Mouse (Mus musculus) myocyte (in vitro differentiated cells): Measurements from ENCODE around the gene Morf4l2. TPM values are rescaled to one million over a fixed set of nuclear protein-coding genes. Genes with fewer than 3 reads are reported as not detected.
"Not testable (repeated sequence)": the region's sequence is repeated elsewhere in the genome, so short reads cannot be mapped to it uniquely, and the experiment has no call there.

Experiments used
- H3K27me3 ChIP-seq: one replicate; pipeline ENCODE4 v1.6.1; 2011; ENCODE audit not compliant: control insufficient read depth, insufficient read depth, insufficient read length
- H3K36me3 ChIP-seq: one replicate; pipeline ENCODE4 v1.6.1; 2011; ENCODE audit not compliant: control insufficient read depth, insufficient read depth
- H3K4me2 ChIP-seq: one replicate; pipeline ENCODE4 v1.6.1; 2011; ENCODE audit warnings: low read depth, control low read depth
- H3K4me3 ChIP-seq: one replicate; pipeline ENCODE4 v1.5.1; 2011; ENCODE audit warnings: mild to moderate bottlenecking, control low read depth, moderate library complexity
- H3K79me2 ChIP-seq: one replicate; pipeline ENCODE4 v1.6.1; 2011; ENCODE audit not compliant: control insufficient read depth, insufficient read depth
- H3ac ChIP-seq: one replicate; pipeline ENCODE4 v1.6.1; 2011; ENCODE audit not compliant: control insufficient read depth, insufficient read length
- CEBPB ChIP-seq: IDR thresholded peaks from 2 replicates; pipeline ENCODE4 v1.6.1; 2011; ENCODE audit warnings: mild to moderate bottlenecking, moderate library complexity; ENCODE audit not compliant: poor library complexity, insufficient read depth, severe bottlenecking
- E2F4 ChIP-seq: IDR thresholded peaks from one replicate; pipeline ENCODE4 v1.6.1; 2011; ENCODE audit warnings: mild to moderate bottlenecking, control low read depth, moderate library complexity; ENCODE audit not compliant: insufficient read depth
- MAX ChIP-seq: IDR thresholded peaks from one replicate; pipeline ENCODE4 v1.6.1; 2011; ENCODE audit warnings: low read depth, mild to moderate bottlenecking, control low read depth
- MYOD1 ChIP-seq, 3 experiments: IDR thresholded peaks; one replicate each; pipeline ENCODE4 v1.6.1; 2011; ENCODE audit warnings: control low read depth in 2 of 3, low read depth in 2 of 3, mild to moderate bottlenecking in 2 of 3, moderate library complexity in 1 of 3; ENCODE audit not compliant: insufficient read length in 2 of 3, control insufficient read depth in 1 of 3
- MYOG ChIP-seq, 3 experiments: IDR thresholded peaks; one replicate each; pipeline ENCODE4 v1.6.1; 2011; ENCODE audit warnings: control low read depth in 2 of 3, low read depth in 2 of 3, mild to moderate bottlenecking in 2 of 3; ENCODE audit not compliant: insufficient read length in 2 of 3, control insufficient read depth in 1 of 3, insufficient read depth in 1 of 3
- POLR2A ChIP-seq: IDR thresholded peaks from one replicate; pipeline ENCODE4 v1.6.1; 2011; ENCODE audit warnings: low read depth, mild to moderate bottlenecking, control low read depth, moderate library complexity; ENCODE audit not compliant: insufficient read length
- POLR2AphosphoS2 ChIP-seq: IDR thresholded peaks from one replicate; pipeline ENCODE4 v1.6.1; 2011; ENCODE audit warnings: low read depth, control low read depth; ENCODE audit not compliant: insufficient read length
- REST ChIP-seq: IDR thresholded peaks from one replicate; pipeline ENCODE4 v1.6.1; 2011; ENCODE audit warnings: mild to moderate bottlenecking, control low read depth, moderate library complexity; ENCODE audit not compliant: insufficient read depth, insufficient read length
- SRF ChIP-seq: IDR thresholded peaks from one replicate; pipeline ENCODE4 v1.6.1; 2011; ENCODE audit warnings: low read depth; ENCODE audit not compliant: control insufficient read depth, insufficient read length
- TCF12 ChIP-seq: IDR thresholded peaks from one replicate; pipeline ENCODE4 v1.6.1; 2011; ENCODE audit warnings: mild to moderate bottlenecking, control low read depth; ENCODE audit not compliant: poor library complexity, insufficient read depth, severe bottlenecking
- TCF3 ChIP-seq: IDR thresholded peaks from one replicate; pipeline ENCODE4 v1.6.1; 2011; ENCODE audit warnings: low read depth, control low read depth; ENCODE audit not compliant: insufficient read length
- USF1 ChIP-seq: IDR thresholded peaks from one replicate; pipeline ENCODE4 v1.6.1; 2011; ENCODE audit warnings: low read depth, mild to moderate bottlenecking, control low read depth, moderate library complexity
- polyA plus RNA-seq: library from polyadenylated mRNA; unstranded; fragments of >200 nt; fragmentation: generic; extraction: Trizol; gene quantifications from one replicate; pipeline ENCODE4 v1.2.1, GENCODE M21; 2012; ENCODE audit warnings: missing spikeins

The Morf4l2 gene
- polyA plus RNA-seq, 1 experiment = 202 TPM

DNA sequence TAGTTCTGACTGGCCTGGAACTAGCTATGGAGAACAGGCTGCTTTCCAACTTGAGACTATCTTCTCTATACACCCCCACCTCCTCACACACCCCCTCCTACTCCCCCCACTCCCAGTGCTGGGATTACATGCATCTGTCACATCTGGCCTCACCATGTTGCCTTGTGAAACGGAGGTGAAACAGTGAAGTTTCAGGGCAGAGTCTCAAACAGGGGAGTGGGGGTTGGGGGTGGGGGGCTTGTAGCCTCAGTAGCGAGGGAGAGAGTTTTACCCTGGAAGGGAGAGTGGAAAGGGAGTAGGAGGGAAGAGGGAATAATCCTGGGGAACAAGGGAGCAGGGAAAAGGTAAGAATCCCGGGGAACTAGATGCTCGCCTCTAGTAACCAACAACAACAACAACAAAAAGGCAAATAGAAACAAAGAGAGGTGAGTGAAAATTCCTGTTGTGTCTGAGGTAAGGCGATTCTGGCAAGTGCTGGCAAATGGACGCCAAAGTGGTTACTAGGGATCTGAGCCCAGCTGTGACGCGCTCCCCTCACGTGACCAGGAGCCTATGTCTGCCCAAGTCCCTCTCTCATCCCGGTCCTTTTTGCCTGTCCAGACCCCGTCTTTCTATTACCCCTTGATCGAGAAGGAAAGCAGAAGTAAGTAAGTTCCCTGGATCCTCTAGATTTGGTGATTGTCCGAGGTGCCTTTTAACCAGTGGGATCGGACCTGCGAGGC is 35.9 kb downstream of the Morf4l2 start, which contains the start of gene Tceal1:
Gene Tceal1 (plus strand): TSS at position 537 of the 722 bp plus-strand sequence.
- H3K4me3 ChIP-seq = peak within 1 kb of the TSS; percentile 26
- H3K27me3 ChIP-seq = no peaks in the 10 kb centered on the region

DNA sequence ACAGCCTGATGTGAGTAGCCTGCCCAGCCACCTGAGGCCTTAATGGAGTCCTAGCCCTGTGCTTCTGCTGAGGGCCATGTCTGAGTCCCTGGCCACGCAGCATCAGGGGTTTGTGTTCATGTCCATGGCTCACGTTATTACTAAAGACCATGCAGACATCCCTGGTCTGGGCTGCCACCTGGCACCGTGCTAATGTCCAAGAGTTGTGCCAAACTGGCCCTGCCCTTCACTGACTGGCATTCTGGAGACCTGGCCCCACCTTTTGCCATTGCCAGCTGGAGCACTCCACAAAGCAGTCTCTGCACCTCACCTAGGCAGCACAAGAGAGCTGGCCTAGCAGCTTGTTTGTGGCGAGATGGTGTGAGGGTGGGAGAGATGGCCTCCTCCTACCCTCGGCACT is 50.3 kb downstream of the Morf4l2 start:
- H3ac ChIP-seq = no peak overlapping the region
- H3K4me3 ChIP-seq = no peak overlapping the region
- no peaks in the 10 kb centered on the region for H3K79me2 ChIP-seq

More for the DNA sequence above, 35.9 kb downstream of the Morf4l2 start, which contains the start of gene Tceal1:
- Histone ChIP-seq H3ac (no peak within 1 kb of the TSS), H3K79me2 (no peaks in the 10 kb centered on the region), H3K4me2 (peak within 1 kb of the TSS; percentile 53), H3K36me3 (no peaks in the 10 kb centered on the region)
- TF ChIP-seq MYOG (IDR thresholded peaks at IDR 0.05; ENCODE audit: control insufficient read depth in 1 of 3, insufficient read depth in 1 of 3, insufficient read length in 2 of 3, low read depth in 2 of 3) (no peak), USF1 (peak; percentile 88)

DNA sequence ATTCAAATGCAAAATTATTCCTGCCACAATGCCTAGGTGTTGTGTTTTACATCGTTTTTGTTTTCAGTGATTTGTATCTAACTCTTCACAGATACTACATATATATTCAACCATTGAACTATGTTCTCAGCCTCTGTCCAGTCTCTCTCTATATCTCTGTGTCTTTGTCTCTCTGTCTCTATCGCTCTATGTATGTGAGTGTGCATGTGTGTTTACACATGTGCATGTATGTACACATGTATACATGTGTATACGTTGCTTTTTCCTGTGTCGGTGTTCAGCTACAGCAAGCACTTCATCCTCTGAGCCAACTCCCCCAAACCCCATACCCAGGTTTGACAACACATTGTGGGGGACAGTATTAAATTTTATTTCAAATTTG is 51.2 kb downstream of the Morf4l2 start:
- Histone ChIP-seq H3K36me3 (no peaks in the 10 kb centered on the region), H3K79me2 (no peaks in the 10 kb centered on the region), H3ac (no peak overlapping the region), H3K27me3 (no peaks in the 10 kb centered on the region), H3K4me2 (no peak overlapping the region), H3K4me3 (no peak overlapping the region)
- no peak for TF ChIP-seq POLR2AphosphoS2
- no peak for TF ChIP-seq TCF12
- TF ChIP-seq REST = no peak
- TF ChIP-seq POLR2A = no peak
- no peak for TF ChIP-seq TCF3
- no peak for TF ChIP-seq USF1
- no peak for TF ChIP-seq CEBPB
- no peak for TF ChIP-seq E2F4
- no peak for TF ChIP-seq SRF
- TF ChIP-seq MYOD1 (IDR thresholded peaks at IDR 0.05; ENCODE audit: control insufficient read depth in 1 of 3, insufficient read length in 2 of 3, low read depth in 2 of 3) = no peak
- TF ChIP-seq MAX = no peak
- no peak for TF ChIP-seq MYOG (IDR thresholded peaks at IDR 0.05; ENCODE audit: control insufficient read depth in 1 of 3, insufficient read depth in 1 of 3, insufficient read length in 2 of 3, low read depth in 2 of 3)

More for the DNA sequence above, 50.3 kb downstream of the Morf4l2 start:
- no peaks in the 10 kb centered on the region for H3K27me3 ChIP-seq
- H3K36me3 ChIP-seq = no peaks in the 10 kb centered on the region
- H3K4me2 ChIP-seq = no peak overlapping the region
- TF ChIP-seq REST (no peak), TCF3 (no peak), CEBPB (no peak), TCF12 (no peak)

DNA sequence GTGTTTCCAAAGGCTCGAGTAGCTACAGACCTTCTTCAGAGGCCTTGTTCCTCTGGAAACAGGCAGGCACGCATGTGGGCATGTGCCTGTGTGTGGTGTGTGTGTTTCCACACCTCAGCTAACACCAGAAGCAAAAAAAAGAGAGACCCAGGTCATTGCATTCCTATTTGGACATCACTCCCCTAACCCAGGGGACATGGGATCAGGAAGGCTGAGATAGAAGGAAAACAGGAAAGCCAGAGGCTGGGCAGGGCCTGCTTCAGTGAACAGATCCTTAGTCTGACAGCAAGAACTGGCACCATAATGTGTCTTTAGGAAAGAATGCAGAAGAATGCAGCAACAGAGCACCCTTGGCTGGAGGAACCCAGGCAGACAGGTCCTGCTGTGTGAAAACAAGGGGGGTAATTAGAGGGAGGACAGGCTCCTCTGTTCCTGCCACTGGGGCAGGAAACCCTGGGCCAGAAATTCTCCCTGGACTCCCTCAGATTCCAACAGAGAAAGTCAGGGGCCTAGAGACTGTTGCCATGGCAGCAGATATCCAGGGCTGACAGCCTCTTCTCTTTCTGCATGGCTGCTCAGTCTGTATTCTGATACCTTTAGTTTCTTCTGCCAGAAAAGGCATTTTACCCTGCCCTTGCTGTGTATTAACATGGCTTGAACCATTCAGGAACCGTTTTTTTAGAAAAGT is 51.7 kb downstream of the Morf4l2 start:
- H3K36me3 ChIP-seq = not testable (repeated sequence)

More for the DNA sequence above, 51.7 kb downstream of the Morf4l2 start:
- not testable (repeated sequence) for H3K79me2 ChIP-seq, H3K27me3 ChIP-seq, H3K4me2 ChIP-seq, H3ac ChIP-seq, H3K4me3 ChIP-seq

Other genes starting within 250 kb of the Morf4l2 start
- not detected for gene Kir3dl1, start 225.7 kb downstream of the Morf4l2 start, polyA plus RNA-seq
- gene Kir3dl2, start 199.6 kb downstream of the Morf4l2 start, polyA plus RNA-seq = not detected
- 4.2 TPM for gene Tceal3, start 152.8 kb downstream of the Morf4l2 start, polyA plus RNA-seq
- 1.1 TPM for gene Tceal1, start 35.7 kb downstream of the Morf4l2 start, polyA plus RNA-seq
- not detected for gene Glra4, start 36.5 kb upstream of the Morf4l2 start, polyA plus RNA-seq
- 0.14 TPM for gene Plp1, start 79.0 kb upstream of the Morf4l2 start, polyA plus RNA-seq
- gene Rab9b, start 125.1 kb upstream of the Morf4l2 start, polyA plus RNA-seq = not detected
- gene H2bfm, start 183.6 kb upstream of the Morf4l2 start, polyA plus RNA-seq = not detected
- not detected for gene Tmsb15b2, start 231.8 kb upstream of the Morf4l2 start, polyA plus RNA-seq
- not detected for gene Tmsb15l, start 233.2 kb upstream of the Morf4l2 start, polyA plus RNA-seq
- not detected for gene Tmsb15b1, start 233.2 kb upstream of the Morf4l2 start, polyA plus RNA-seq
- 0.01 TPM for gene Zcchc18, start 249.5 kb upstream of the Morf4l2 start, polyA plus RNA-seq